Mouse (Mus musculus): Measurements from ENCODE around the gene BC025920.
"Not testable (repeated sequence)": the region's sequence is repeated elsewhere in the genome, so short reads cannot be mapped to it uniquely, and the experiment has no call there.

Gene BC025920

GRCm38 (mm10) chr10:81638101-81638500 lies 32.0 kb downstream of the BC025920 start:
- Histone ChIP-seq H3K4me1 (replicated peaks; ENCODE audit: low read depth, low read length) (peaks cover 65% of the 10 kb centered on the region), H3K27me3 (ENCODE audit: insufficient read depth, low read length) (peaks cover 16% of the 10 kb centered on the region), H3K9me3 (ENCODE audit: low read length) (no peaks in the 10 kb centered on the region), H3K36me3 (ENCODE audit: insufficient read depth, low read length) (peaks cover 32% of the 10 kb centered on the region), H3K4me3 (replicated peaks; ENCODE audit: low read length) (no peak overlapping the region)
- TF ChIP-seq POU5F1 (IDR thresholded peaks at IDR 0.05; ENCODE audit: borderline replicate concordance, low read length) = no peak
- TF ChIP-seq NANOG (IDR thresholded peaks at IDR 0.05; ENCODE audit: borderline replicate concordance, low read length) = no peak
- no peak for TF ChIP-seq CTCF (conservative IDR thresholded peaks at IDR 0.05; ENCODE audit: low read length)

DNA sequence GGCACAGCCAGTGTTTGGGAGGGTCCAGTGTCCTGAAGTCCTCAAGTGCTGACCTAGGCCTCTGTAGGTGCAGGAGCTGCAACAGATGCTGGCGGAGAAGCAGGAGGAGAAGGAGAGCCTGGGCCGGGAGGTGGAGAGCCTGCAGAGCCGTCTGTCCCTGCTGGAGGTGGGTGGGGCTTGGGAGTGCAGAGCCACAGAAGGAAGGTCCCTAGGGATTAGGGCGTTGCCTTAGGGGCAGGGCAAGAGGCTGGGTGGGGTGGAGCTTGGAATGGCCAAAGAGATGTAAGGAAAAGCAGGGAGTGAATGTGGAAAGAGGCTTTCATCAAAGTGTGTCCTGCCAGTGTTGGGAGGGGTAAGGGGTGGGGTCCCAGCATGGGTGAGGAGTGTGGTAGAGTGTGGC lies 34.8 kb downstream of the BC025920 start:
- peaks cover 55% of the 10 kb centered on the region for H3K4me1 ChIP-seq (replicated peaks; ENCODE audit: low read depth, low read length)
- H3K4me3 ChIP-seq (replicated peaks; ENCODE audit: low read length); H3K9me3 ChIP-seq (ENCODE audit: low read length): not testable (repeated sequence)
- peaks cover 32% of the 10 kb centered on the region for H3K36me3 ChIP-seq (ENCODE audit: insufficient read depth, low read length)
- peaks cover 10% of the 10 kb centered on the region for H3K27me3 ChIP-seq (ENCODE audit: insufficient read depth, low read length)

DNA sequence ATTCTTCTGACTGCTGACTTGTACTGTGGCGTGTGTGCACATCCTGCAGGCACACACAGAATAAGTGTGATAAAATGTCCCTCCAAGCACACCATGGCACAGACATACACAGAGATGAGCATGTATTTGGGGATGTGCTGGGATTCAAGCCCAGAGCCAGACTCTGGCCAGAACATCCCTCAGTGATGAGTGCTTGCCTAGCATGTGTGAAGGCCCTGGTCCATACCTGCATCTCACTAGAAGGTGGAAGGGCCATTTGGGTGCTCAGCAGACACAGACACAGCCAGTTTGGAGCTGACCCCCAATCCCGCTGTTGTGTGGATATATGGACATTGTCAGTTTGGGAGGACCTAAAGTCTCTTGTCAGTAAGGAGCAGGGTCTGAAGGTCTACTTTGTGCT lies 35.5 kb downstream of the BC025920 start:
- H3K9me3 ChIP-seq (ENCODE audit: low read length) = no peaks in the 10 kb centered on the region
- TF ChIP-seq NANOG (IDR thresholded peaks at IDR 0.05; ENCODE audit: borderline replicate concordance, low read length) (no peak), CTCF (conservative IDR thresholded peaks at IDR 0.05; ENCODE audit: low read length) (no peak), POU5F1 (IDR thresholded peaks at IDR 0.05; ENCODE audit: borderline replicate concordance, low read length) (no peak)

DNA sequence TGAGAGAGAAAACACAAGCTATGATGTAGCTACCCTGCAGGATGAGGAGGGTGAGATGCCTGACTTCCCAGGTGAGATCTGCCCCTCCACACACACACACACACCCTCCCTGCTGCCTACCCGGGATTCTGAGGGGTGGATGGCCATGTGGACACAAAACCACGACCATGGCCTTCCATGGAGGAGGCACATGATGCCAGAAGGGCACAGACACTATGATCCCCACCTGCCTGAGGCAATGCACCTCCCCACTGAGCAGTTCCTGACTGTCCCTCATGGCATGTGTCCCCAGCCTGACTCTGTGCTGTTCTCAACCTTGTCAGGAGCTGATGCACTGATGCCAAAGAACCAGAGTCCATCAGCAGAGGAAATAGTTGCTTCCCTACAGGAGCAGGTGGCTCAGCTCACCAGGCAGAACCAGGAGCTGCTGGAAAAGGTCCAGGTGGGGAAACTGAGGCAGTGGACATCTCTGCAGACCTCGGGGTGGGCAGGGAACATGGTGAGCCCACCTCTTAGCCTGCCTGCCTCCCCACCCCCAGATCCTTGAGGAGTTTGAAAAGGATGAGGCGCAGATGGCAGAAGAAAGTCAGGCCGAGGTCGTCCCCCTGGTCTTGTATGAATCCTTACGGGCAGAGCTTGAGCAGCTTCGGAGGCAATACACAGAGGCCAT lies 36.0 kb downstream of the BC025920 start:
- H3K4me1 ChIP-seq (replicated peaks; ENCODE audit: low read depth, low read length) = peaks cover 43% of the 10 kb centered on the region
- peaks cover 44% of the 10 kb centered on the region for H3K36me3 ChIP-seq (ENCODE audit: insufficient read depth, low read length)
- H3K27me3 ChIP-seq (ENCODE audit: insufficient read depth, low read length) = peaks cover 10% of the 10 kb centered on the region
- TF ChIP-seq NANOG (IDR thresholded peaks at IDR 0.05; ENCODE audit: borderline replicate concordance, low read length) (no peak), CTCF (conservative IDR thresholded peaks at IDR 0.05; ENCODE audit: low read length) (no peak), POU5F1 (IDR thresholded peaks at IDR 0.05; ENCODE audit: borderline replicate concordance, low read length) (no peak)
- H3K9me3 ChIP-seq (ENCODE audit: low read length) = no peaks in the 10 kb centered on the region
- H3K4me3 ChIP-seq (replicated peaks; ENCODE audit: low read length) = peak overlapping the region; percentile 89

More for the DNA sequence above, 35.5 kb downstream of the BC025920 start:
- peaks cover 38% of the 10 kb centered on the region for H3K36me3 ChIP-seq (ENCODE audit: insufficient read depth, low read length)
- peaks cover 10% of the 10 kb centered on the region for H3K27me3 ChIP-seq (ENCODE audit: insufficient read depth, low read length)
- H3K4me3 ChIP-seq (replicated peaks; ENCODE audit: low read length) = no peak overlapping the region
- peaks cover 48% of the 10 kb centered on the region for H3K4me1 ChIP-seq (replicated peaks; ENCODE audit: low read depth, low read length)

DNA sequence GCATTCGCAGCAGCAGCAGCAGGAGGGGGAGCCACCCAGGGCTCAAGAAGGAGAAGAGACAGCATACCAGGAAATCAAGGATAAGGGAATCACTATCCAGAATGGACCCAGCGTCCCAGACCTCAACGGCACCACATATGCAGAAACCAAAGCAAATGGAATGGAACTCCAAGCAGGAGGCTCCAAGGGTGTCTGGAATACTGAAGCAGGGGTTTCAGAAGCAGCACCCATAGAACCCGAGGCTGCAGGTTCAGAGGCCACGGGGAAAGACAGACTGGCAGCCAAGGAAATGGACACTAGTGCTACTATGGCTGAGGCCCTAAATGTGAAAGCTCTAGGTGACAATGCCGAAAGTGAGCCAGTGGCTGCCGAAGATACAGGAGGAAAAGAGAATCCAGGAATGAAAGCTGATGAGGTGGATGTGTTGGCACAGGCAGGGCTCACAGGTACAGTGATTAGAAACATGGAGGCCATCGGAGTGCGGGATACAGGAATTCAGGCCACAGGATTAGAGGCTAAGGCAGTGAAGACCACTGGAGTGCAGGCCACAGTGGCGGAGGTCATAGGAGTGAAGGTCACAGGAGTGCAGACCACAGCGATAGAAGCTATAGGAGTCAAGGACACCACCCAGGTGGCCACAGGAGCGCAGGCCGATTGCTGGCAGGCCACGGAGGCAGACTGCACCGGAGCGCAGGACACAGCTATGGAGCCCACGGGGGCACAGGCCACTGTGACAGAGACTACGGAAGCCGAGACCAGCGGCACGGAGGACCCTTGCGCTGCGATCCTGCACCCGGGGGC lies 36.8 kb downstream of the BC025920 start:
- H3K4me1 ChIP-seq (replicated peaks; ENCODE audit: low read depth, low read length) = peaks cover 43% of the 10 kb centered on the region
- peaks cover 10% of the 10 kb centered on the region for H3K27me3 ChIP-seq (ENCODE audit: insufficient read depth, low read length)
- peak overlapping the region; percentile 89 for H3K4me3 ChIP-seq (replicated peaks; ENCODE audit: low read length)
- H3K36me3 ChIP-seq (ENCODE audit: insufficient read depth, low read length) = peaks cover 45% of the 10 kb centered on the region
- TF ChIP-seq POU5F1 (IDR thresholded peaks at IDR 0.05; ENCODE audit: borderline replicate concordance, low read length) (no peak), CTCF (conservative IDR thresholded peaks at IDR 0.05; ENCODE audit: low read length) (no peak), NANOG (IDR thresholded peaks at IDR 0.05; ENCODE audit: borderline replicate concordance, low read length) (no peak)
- no peaks in the 10 kb centered on the region for H3K9me3 ChIP-seq (ENCODE audit: low read length)

GRCm38 (mm10) chr10:81643449-81644055 lies 37.5 kb downstream of the BC025920 start:
- H3K9me3 ChIP-seq (ENCODE audit: low read length) = no peaks in the 10 kb centered on the region
- TF ChIP-seq CTCF (conservative IDR thresholded peaks at IDR 0.05; ENCODE audit: low read length) (peak; percentile 13; the same call in 1 of the 2 replicates), NANOG (IDR thresholded peaks at IDR 0.05; ENCODE audit: borderline replicate concordance, low read length) (no peak)
- peaks cover 4% of the 10 kb centered on the region; the same call in 1 of the 2 replicates for H3K27me3 ChIP-seq (ENCODE audit: insufficient read depth, low read length)
- peaks cover 41% of the 10 kb centered on the region for H3K36me3 ChIP-seq (ENCODE audit: insufficient read depth, low read length)
- H3K4me3 ChIP-seq (replicated peaks; ENCODE audit: low read length) = peak overlapping the region; percentile 89
- H3K4me1 ChIP-seq (replicated peaks; ENCODE audit: low read depth, low read length) = peaks cover 46% of the 10 kb centered on the region

- Histone ChIP-seq H3K4me3 (replicated peaks; ENCODE audit: low read length) (peak overlapping the region; percentile 89), H3K27me3 (ENCODE audit: insufficient read depth, low read length) (0 out of 2 replicates have a peak, but pooled peaks cover 3% of the 10 kb centered on the region), H3K4me1 (replicated peaks; ENCODE audit: low read depth, low read length) (peaks cover 48% of the 10 kb centered on the region), H3K9me3 (ENCODE audit: low read length) (no peaks in the 10 kb centered on the region), H3K36me3 (ENCODE audit: insufficient read depth, low read length) (peaks cover 37% of the 10 kb centered on the region)
- no peak for TF ChIP-seq POU5F1 (IDR thresholded peaks at IDR 0.05; ENCODE audit: borderline replicate concordance, low read length)
- no peak for TF ChIP-seq CTCF (conservative IDR thresholded peaks at IDR 0.05; ENCODE audit: low read length)
- TF ChIP-seq NANOG (IDR thresholded peaks at IDR 0.05; ENCODE audit: borderline replicate concordance, low read length) = no peak
Measured at GRCm38 (mm10) chr10:81644162-81644561, 38.1 kb downstream of the BC025920 start.

DNA sequence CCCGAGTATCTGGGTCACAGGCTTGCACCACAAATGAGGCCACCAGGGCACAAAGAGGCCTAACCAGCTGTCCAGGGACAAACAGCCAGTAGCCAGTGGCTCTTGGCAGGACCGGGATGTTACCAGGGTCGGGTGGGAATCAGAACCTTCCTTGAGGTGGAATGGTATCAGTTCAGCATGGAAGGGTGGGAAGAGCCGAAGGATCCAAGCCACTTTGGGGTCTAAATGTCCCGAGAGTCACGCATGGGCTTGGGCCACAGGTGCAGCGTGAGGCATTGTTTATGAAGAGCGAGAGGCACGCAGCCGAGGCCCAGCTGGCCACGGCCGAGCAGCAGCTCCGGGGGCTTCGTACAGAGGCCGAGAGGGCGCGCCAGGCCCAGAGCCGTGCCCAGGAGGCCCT lies 38.6 kb downstream of the BC025920 start:
- H3K4me1 ChIP-seq (replicated peaks; ENCODE audit: low read depth, low read length) = peaks cover 48% of the 10 kb centered on the region
- peak overlapping the region; percentile 89 for H3K4me3 ChIP-seq (replicated peaks; ENCODE audit: low read length)

More for the DNA sequence above, 38.6 kb downstream of the BC025920 start:
- H3K27me3 ChIP-seq (ENCODE audit: insufficient read depth, low read length) = 0 out of 2 replicates have a peak, but pooled peaks cover 3% of the 10 kb centered on the region
- H3K36me3 ChIP-seq (ENCODE audit: insufficient read depth, low read length) = peaks cover 31% of the 10 kb centered on the region
- TF ChIP-seq CTCF (conservative IDR thresholded peaks at IDR 0.05; ENCODE audit: low read length) (no peak), NANOG (IDR thresholded peaks at IDR 0.05; ENCODE audit: borderline replicate concordance, low read length) (no peak), POU5F1 (IDR thresholded peaks at IDR 0.05; ENCODE audit: borderline replicate concordance, low read length) (no peak)
- H3K9me3 ChIP-seq (ENCODE audit: low read length) = no peaks in the 10 kb centered on the region
